Mouse (Mus musculus) ES-E14 (cell line): ENCODE results near the gene Usp31.

Experiments used
- CHD2 ChIP-seq: IDR thresholded peaks from 2 replicates; pipeline ENCODE4 v1.6.1; 2014; ENCODE audit warnings: mild to moderate bottlenecking, low read depth, low read length, inconsistent platforms
- ZC3H11A ChIP-seq: IDR thresholded peaks from 2 replicates; pipeline ENCODE4 v1.6.1; 2012; ENCODE audit warnings: low read depth, mild to moderate bottlenecking, inconsistent platforms, low read length, borderline replicate concordance
- ZNF384 ChIP-seq: IDR thresholded peaks from 2 replicates; pipeline ENCODE4 v1.6.1; 2012; ENCODE audit warnings: low read depth, low read length, inconsistent platforms

- TF ChIP-seq ZNF384 (no peak), ZC3H11A (no peak), CHD2 (no peak)
These were observed 5.1 kb downstream of the Usp31 start for GRCm38 (mm10) chr7:121701983-121702382.
